Mouse (Mus musculus) T-helper 1 cell (primary cell): ENCODE measurements around the gene Gpr160.
"Not testable (repeated sequence)": the region's sequence is repeated elsewhere in the genome, so short reads cannot be mapped to it uniquely, and the experiment has no call there.

Experiments used
- in situ Hi-C: fragments of 300-600 bp; cut with MboI, MseI; formaldehyde crosslinking; loops from one replicate; pipeline ENCODE4 v1.15.1; 2025; ENCODE audit warnings: high pct_unique_total_duplicates

Gene Gpr160

DNA sequence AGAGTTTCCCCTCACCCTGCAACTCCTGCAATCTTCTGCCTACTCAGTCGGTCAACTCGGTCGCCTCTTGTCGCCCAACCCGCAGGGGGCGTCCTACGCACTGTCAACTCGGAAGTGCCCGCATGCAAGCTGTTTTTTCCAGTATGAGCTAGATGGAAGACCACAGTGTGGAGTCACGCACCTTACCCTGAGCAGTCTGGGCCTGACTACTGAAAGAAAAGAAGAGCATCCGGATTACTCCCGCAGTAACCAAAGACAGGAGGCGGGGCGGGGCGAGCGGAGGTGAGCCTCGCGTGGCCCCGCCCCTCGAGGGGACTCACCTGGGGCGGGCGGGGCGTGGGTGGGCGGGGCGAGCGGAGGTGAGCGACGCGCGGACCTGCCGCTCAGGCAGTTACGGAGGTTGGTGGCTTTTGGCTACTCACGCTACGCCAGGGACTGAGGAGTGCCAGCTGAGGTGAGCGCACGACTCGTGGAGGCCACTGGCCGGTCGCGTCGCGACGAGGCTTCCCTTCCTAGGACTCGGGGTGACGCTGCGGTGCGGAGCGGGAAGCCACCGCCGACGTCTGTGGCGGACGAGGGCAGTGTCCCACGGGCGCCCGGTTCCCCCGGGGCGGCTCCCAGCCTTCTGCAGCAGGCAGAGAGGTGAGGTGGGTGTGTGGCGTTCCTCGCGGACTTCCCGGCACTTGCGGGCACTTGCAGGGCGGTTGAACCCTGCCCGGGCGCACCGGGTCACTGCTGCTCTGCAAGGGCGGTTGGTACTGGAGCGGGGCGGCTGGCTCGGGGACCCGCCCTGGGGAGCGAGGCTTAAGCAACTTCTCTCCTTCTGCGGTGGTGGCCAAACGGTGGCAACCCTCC, at the start of gene Gpr160:
Gene Gpr160, plus strand, starts transcription at position 347 of the 855 bp plus-strand sequence.
- in situ Hi-C loops, result no loop called here

DNA sequence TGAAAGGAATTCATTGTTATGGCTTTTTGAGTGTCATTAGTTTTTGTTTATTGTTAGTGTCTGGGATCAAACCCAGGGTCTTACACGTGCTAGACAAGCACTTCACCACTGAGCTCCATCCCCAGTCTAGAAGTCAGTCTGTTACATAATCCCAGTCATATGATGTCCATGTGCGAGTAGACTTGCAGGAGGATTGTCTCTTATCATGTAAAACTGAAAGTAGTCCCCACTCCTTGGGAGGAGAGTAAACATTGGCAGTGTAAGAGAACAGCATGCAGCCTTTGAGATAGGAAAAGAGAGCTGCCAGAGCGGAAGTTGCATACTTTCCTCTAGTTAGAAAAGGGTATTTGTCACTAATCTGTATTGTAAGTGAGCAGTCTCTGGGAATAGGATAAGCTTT, 42.9 kb upstream of the Gpr160 start:
- in situ Hi-C loops, result no loop called here

DNA sequence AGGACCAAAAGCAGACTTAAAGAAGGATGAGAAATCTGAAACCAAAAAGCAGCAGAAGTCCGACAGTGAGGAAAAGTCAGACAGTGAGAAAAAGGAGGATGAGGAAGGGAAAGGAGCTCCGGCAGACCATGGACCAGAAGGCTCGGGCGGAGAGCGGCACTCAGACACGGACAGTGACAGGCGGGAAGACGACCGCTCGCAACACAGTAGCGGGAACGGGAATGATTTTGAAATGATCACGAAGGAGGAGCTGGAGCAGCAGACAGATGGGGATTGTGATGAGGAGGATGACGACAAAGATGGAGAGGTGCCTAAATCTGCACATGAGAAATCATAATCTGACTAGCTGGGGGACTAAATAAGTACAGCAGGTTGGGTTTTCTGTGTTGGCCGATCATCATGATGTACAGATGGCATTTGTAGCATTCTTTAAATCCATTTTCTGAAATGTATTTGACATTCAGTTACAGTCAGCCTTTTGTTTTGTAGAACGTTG, 37.1 kb upstream of the Gpr160 start:
- in situ Hi-C loops, result no loop called here

DNA sequence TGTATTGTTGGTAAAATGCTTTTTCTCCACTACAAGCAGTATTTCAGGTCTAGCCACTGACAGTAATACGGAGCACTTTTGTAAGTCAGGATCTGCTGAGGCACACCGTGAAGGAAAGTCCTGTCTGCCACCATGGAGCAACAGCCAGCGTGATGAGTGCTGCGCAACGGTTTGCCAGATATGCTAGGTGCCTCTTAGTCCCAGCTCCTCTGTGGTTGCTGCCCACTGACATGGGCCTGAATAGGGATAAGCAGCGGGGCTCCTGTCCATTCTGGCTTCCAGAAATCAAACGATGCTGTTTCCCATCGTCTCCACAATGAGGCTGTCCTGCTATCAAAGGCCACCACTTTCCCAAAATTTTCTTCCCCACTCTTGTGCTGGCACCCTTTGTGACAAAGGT, 33.6 kb upstream of the Gpr160 start:
- in situ Hi-C loops, result no loop called here

DNA sequence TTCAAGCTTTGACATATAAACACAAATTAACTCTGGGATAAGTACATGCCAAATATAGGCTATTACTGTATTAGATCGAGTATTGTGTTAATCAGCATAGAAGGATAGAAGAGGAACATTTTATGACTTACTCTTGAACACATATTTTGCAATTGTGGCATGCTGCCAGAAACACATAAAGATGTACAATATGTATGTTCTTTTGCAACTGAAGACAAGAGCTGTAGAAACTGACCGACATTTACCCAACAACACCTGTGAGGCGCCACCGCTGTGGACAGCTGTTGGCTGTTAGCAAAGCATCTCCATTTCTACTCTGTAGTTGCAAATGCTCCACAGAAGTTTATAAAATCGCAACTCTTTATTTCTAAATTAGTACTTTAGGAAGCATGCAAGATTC, 29.7 kb upstream of the Gpr160 start:
- in situ Hi-C loops, result no loop called here

DNA sequence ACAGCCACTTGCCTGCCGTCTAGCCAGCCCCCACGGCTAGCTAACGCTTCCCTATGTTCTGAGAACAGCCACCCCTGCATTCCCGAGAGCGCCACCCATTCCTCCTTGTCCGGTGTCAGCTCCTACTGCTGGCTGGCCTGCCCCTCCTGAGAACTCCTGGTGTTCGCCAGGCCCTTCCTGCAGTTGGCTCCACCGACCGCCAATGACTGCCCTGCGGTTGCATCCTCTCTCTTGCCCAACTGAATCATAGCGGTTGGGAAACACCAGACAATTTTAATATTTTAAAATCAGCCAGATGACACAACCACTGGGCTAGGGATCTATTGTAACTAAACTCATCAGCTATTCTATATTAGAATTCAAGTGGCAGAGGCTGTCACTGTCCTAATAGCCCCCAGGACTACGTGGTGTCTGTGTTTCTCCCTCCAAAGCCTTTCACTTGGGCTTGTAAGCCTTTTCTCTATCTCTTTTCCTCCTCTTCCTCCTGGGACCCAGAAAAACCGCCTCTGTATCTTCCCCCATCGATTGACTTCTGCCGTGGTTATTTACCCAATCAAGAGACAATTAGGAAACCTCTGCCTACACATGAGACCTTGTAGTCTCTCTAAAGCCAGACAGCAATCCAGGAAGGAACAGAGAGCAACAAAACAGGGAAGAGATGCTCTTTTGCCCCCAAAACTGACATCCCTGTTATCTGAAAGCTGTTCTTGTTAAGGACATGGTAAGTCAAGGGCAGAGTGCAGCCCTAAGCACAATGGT, 23.7 kb upstream of the Gpr160 start:
- in situ Hi-C loops, result no loop called here

DNA sequence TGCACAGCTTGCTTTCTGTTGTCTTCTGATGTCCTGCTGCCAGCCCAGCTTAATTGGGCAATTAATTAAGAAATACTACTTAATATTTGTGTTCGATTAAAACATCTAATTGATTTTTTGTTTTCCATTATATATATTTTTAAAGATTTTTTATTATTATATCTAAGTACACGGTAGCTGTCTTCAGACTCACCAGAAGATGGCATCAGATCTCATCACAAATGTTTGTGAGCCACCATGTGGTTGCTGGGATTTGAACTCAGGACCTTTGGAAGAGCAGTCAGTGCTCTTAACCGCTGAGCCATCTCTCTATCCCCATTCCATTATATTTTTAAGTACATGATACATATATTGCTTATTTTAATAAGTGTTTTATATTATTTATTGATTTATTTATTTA, 22.5 kb upstream of the Gpr160 start:
- in situ Hi-C loops, result no loop called here

DNA sequence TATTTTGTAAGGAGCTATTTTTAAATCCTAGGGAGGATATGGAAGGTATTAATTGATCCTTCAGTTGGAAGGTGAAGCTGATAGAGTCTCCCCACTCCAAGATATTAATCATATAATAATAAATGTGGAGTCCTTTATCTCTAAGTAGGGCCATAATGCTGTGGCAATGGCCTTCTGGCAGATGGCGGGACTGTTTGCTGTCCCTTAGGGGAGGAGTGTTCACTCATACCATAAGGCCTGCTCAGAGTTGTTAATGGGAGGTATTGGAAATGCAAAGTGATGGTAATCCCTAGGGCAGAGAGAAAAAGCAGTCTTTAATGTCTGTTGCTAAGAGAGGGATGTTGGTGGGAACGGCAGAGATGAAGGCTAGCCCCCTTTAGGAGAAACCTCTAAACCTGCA, 10.0 kb upstream of the Gpr160 start:
- in situ Hi-C loops, result no loop called here

DNA sequence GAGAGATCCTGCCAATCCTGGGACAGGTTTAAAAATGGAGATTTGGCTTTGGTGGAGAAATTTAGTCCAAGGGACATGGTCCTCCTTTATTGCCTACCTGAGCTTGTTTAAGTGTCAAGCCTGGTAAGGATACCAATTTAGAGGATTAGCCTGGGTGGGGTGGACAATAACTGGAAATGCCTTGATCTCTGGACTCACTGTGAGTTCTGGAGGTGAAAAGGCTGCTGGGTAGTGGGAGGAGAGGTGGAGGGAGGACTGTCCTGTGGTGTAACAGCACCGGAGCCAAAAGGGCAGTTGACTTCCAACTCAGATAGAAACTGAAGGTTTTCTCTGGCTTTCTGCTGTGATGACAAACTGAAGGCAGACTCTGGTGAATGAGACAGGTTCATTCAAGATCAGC, 8.3 kb upstream of the Gpr160 start:
- in situ Hi-C loops, result no loop called here

DNA sequence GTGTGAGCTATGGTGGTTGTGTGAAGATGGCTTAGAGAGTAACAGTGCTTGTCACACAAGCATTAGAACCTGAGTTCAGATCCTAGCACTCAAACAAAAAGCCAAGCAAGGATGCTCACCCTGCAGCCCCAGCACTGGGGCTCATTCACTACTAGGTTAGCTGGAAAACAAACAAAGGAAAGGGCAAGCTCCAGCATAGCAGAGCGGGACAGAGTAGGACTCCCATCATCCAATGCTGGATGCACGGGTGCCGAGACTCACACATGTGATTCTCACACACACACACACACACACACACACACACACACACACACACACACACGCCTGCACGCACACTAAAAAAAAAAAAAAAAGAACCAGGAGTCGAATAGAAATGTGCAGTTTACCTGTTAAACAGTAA, 4.3 kb upstream of the Gpr160 start:
- in situ Hi-C loops, result loop anchor here (5.0 kb wide), 1 partner anchor 121 kb away; no protein-coding TSS in a partner anchor

DNA sequence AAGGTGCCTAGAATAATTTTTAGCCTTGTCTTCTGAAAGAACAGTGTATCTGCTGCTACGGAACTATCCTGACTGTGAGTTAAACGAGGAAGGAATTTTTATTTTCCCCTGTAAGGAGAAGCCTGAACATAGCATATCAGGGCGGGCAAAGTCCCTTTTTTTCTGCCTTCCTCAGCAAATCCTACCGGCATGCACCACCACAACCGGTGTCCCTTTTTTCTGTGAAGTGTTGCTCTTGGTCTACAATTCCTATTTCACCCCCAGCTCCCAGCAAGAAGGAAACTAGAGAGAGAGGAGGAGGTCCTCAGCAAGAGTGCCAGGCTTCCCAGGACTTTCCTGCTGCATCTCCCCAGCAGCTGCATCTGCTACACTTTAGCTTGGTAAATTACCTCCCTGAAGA, 2.2 kb upstream of the Gpr160 start:
- in situ Hi-C loops, result loop anchor here (5.0 kb wide), 1 partner anchor 119 kb away; no protein-coding TSS in a partner anchor

DNA sequence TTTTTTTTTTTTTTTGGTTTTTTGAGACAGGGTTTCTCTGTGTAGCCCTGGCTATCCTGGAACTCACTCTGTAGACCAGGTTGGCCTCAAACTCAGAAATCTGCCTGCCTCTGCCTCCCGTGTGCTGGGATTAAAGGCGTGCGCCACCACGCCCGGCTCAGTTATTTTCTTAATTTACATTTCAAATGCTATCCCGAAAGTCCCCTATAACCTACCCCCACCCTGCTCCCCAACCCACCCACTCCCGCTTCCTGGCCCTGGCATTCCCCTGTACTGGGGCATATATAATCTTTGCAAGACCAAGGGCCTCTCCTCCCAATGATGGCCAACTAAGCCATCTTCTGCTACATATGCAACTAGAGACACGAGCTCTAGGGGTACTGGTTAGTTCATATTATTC, 3.8 kb downstream of the Gpr160 start:
- in situ Hi-C loops, result not testable (repeated sequence)

DNA sequence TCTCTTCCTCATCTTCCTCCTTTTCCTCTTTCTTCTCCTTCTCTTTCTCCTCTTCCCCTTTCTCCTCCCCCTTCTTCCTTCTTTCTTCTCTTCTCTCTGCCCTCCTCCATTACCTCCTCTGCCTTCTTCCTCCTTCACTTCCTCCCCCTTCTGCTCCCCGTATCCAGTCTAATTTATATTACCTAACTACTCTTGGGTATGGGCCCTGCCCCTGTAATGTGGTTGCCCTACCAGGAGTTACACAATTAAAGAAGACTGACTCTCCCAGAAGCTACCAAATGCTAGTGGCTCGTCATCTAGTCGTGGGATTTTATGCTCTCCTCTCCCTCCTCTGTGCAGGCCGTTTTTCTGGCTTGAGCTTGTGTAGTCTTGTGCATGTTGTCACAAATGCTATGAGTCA, 5.0 kb downstream of the Gpr160 start:
- in situ Hi-C loops, result no loop called here

DNA sequence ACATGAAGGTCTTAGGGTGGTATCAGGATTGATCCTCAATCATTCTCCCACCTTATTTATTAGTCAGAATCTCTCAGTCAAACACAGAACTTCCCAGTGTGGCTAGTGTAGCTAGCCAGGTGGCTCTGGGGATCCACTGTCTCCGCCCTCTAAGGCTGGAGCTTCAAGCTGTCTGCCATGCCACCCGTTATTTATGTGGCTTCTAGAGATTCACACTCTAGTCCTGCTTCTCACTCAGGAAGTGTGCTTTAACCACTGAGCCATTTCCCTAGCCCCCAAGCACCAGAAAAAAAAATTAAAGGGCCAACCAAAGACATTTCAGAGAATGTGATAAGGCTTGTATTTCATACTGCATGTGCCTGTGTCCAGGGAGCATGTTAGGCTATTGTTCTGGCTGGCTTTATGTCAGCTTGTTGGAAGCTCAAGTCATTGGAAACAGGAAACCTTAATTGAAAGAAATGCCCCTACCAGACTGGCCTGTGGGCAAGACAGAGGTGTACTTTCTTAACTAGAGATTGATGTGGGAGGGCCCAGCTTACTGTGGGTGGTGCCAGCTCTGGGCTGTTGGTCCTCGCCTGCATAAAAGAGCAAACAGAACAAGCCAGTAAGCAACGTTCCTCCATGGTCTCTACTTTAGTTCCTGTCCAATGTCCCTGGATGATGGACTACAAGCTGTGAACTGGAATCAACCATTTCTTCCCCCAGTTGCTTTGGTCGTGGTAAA, 8.1 kb downstream of the Gpr160 start:
- in situ Hi-C loops, result no loop called here

DNA sequence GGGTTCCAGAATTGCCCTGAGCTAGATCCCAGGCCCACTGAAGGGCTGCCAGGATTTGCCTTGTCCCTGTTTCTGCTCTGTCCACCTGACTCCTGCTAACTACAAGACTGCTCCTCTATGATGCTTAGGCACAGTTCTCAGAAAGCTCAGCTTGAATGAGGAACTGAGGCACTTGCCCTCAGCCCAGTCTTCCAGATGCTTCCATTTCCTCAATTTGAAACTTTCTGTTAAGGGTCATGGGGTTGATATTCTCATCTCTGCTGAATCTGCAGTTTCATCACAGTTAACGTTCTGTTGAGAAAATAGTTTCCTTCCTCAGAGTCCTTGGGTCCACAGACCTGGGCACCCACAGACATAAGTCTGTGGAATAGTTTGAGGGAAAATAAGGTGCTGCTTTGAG, 8.9 kb downstream of the Gpr160 start:
- in situ Hi-C loops, result no loop called here

DNA sequence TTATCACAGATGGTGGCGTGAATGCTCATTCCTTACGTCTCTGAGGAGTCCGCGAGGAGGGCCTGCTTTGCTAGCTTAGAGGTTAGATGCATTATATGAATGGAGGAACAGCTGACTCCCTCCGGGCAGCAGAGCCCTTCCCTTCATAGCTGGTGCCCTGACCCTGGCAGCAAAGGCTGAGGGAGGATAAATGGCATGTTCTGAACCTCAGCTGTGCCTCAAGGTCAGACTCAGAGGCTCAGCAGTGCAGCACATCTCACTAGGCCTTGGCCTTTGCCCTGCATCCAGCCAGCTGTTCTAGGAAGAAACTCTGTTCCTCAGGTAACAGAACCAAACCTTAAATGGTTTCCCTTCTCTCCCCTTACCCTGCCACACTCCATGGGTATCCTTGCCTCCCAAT, 12.4 kb downstream of the Gpr160 start:
- in situ Hi-C loops, result no loop called here

DNA sequence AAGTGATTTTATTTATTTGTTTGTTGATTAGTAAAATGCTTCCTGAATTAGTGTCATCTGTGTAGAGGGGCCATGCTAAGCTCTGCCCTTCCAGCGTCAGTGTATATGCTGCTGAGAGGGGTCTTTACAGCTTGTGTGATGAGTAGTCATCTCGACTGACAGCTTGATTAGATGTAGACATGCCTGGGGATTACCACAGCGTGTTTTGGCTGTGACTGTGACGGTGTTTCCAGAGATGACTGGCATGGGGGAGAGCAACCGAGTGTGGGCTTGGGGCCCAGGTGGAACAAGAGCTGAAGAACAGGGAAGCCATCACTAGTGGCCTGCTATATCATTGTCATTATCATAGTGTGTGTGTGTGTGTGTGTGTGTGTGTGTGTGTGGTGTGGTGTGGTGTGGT, 12.9 kb downstream of the Gpr160 start:
- in situ Hi-C loops, result no loop called here

DNA sequence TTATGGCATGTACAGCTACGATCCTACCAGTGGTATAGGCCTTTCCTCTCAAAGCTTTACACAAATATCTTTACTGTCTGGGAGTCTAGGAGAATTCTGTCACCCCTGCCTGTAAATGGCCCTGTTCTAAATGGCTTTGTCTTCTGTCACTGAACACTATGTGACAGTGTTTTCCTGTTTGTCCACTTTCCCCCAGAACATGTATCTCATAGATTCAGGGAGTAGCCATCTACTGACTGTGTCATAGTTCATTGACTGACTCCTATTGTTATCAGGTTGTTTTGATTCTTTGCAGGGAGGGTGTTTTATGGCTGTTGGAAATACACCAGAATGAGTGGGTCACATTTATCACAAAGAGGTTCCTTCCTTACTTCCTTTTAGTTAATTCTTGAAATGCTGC, 14.2 kb downstream of the Gpr160 start:
- in situ Hi-C loops, result no loop called here

DNA sequence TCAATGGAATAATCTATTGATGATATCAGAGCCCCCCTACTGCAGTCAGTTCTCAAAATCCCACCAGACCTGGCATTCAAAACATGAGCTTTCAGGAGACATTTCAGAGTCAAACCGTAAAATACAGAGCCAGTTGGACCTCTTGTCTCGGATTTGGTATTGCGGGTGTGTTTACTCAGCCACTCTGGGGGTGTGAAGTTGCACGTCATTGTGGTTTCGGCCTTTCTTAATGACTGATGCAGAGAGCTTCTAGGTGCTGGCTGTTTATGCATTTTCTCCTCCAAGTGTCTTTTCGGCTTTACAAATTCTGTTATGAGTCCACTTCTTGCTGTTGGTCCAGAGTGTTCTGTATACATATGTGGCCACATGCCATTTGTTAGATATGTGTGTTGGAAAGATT, 21.0 kb downstream of the Gpr160 start:
- in situ Hi-C loops, result no loop called here

DNA sequence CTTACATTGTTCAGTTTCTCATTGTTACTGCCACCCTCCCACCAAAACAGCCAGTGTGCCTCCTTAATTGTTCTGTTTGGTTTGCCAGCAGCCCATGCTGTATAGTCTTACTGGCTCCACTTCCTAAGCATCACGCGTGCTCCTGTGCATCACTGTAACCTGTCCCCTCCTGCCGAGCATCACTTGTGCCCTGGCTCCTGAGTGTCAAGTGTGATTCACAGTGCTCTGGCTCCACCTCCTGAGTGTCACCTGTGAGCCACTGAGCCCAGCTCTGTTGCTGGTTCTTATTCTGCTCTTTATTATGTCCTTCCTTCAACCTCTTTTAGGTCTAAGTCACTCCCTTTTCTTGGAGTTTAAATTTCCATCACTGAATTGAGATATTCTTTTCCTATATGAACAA, 31.7 kb downstream of the Gpr160 start:
- in situ Hi-C loops, result no loop called here

DNA sequence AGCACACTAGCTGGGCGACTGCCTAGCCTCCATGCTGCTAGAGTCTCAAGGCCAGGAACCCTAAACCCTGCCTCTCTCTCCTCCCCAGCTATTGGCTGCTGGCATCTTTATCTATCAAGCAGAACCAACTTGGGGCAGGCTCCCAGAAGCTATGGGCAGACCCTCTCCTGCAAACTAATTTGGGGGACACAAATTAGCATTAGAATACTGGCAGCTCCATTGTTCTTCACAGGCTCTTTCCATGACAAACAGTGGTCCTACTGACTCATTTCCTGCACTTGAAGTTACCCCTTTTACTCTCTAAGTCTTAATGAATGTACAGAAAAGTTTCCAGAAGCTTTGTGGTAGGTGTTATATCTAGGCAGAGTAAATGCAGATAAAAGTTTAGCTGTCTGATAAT, 33.3 kb downstream of the Gpr160 start:
- in situ Hi-C loops, result no loop called here

DNA sequence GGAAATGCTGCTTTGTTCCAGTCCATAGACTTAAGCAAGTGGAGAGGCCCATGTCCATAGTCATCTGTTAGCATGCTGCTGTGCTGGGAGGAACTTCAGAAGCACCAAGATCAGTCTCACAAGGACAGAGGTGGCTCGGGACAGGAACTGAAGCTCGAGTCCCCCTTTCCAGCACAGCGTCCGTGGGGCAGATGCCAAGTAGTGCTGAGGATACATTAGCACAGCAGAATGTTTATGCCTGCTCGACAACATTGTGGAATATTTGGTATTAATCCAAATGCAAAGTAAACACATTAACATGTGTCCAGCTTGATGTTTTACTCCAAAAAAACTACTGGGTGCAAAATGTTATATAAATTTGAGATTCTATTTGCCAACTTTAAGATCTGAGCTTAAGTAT, 41.0 kb downstream of the Gpr160 start:
- in situ Hi-C loops, result no loop called here
